Mouse (Mus musculus): ENCODE data around the gene Sorbs1.

GRCm38 (mm10) chr19:40376566-40377281, 136.9 kb downstream of the Sorbs1 start:
- no peak for TF ChIP-seq POLR2A (IDR thresholded peaks at IDR 0.05; ENCODE audit: borderline replicate concordance, insufficient read depth, low read length)
- no peak for TF ChIP-seq CTCF (IDR thresholded peaks at IDR 0.05; ENCODE audit: borderline replicate concordance, insufficient read depth, low read depth, low read length)

All from cerebellum, adult 2 months (tissue).